Mouse (Mus musculus) G1E (cell line): ENCODE measurements around the gene Itga9. TPM values are rescaled to one million over a fixed set of nuclear protein-coding genes. Genes with fewer than 3 reads are reported as not detected.

Experiments
- ATAC-seq: 2 replicates; pipeline ENCODE4 v1.8.0; 2016; ENCODE audit warnings: mild to moderate bottlenecking; ENCODE audit not compliant: insufficient number of reproducible peaks, poor library complexity, low FRiP score, severe bottlenecking; ENCODE audit errors: extremely low read depth
- DNase-seq: peaks from one replicate; pipeline ENCODE4 v3.0.0; 2012; ENCODE audit warnings: low spot score
- H3K27me3 ChIP-seq: 2 replicates; pipeline ENCODE4 v1.6.1; 2012; ENCODE audit warnings: mild to moderate bottlenecking, low read length, inconsistent platforms; ENCODE audit not compliant: insufficient read depth
- H3K36me3 ChIP-seq: replicated peaks from 2 replicates; pipeline ENCODE3; 2012; ENCODE audit warnings: mild to moderate bottlenecking, inconsistent platforms
- H3K4me1 ChIP-seq: 2 replicates; pipeline ENCODE4 v1.6.1; 2012; ENCODE audit warnings: low read depth, low read length, inconsistent platforms, mixed read lengths; ENCODE audit not compliant: insufficient read depth
- H3K4me3 ChIP-seq: 2 replicates; pipeline ENCODE4 v1.5.1; 2012; ENCODE audit warnings: low read depth, mild to moderate bottlenecking, inconsistent platforms, low read length, moderate library complexity, mixed read lengths
- H3K9me3 ChIP-seq: replicated peaks from 2 replicates; pipeline ENCODE4 v1.6.1; 2012; ENCODE audit warnings: inconsistent platforms
- CTCF ChIP-seq: IDR thresholded peaks from 2 replicates; pipeline ENCODE4 v1.5.1; 2012; ENCODE audit warnings: low read depth, low read length, inconsistent platforms, mixed read lengths
- GATA1 ChIP-seq: IDR thresholded peaks from 2 replicates; pipeline ENCODE4 v1.6.1; 2012; ENCODE audit warnings: borderline replicate concordance, low read length, inconsistent platforms, mixed read lengths
- GATA2 ChIP-seq: IDR thresholded peaks from 2 replicates; pipeline ENCODE4 v1.6.1; 2012; ENCODE audit warnings: low read depth, low read length, inconsistent platforms, borderline replicate concordance
- POLR2AphosphoS5 ChIP-seq: IDR thresholded peaks from 2 replicates; pipeline ENCODE4 v1.6.1; 2012; ENCODE audit warnings: low read depth, low read length, inconsistent platforms; ENCODE audit not compliant: insufficient replicate concordance
- TAL1 ChIP-seq: conservative IDR thresholded peaks from 2 replicates; pipeline ENCODE4 v1.6.1; 2012; ENCODE audit warnings: low read depth, low read length, inconsistent platforms, mixed read lengths
- polyA plus RNA-seq: library from polyadenylated mRNA; stranded (reverse); fragments of >175 nt; gene quantifications from 2 replicates; pipeline ENCODE4 v1.2.3, GENCODE M21; 2012
- total RNA-seq, 2 experiments: library from RNA; stranded (forward) in 1 of 2; stranded (reverse) in 1 of 2; fragments of 200-1000 nt in 1 of 2; fragments of >200 nt in 1 of 2; fragmentation: Nextera tagmentation in 1 of 2; gene quantifications; 2 replicates each; pipeline ENCODE4 v1.2.3; 2014 to 2017

The Itga9 gene
- total and polyA plus RNA-seq, 3 experiments: 0.11 TPM; not detected in 2

GRCm38 (mm10) chr9:118887201-118887600 lies 280.7 kb downstream of the Itga9 start:
- H3K36me3 ChIP-seq: no peaks in the 10 kb centered on the region
- peaks cover 78% of the 10 kb centered on the region for H3K9me3 ChIP-seq
- H3K4me1 ChIP-seq: no peaks in the 10 kb centered on the region
- no peaks in the 10 kb centered on the region for H3K27me3 ChIP-seq
- no peak overlapping the region for H3K4me3 ChIP-seq
- TF ChIP-seq CTCF (no peak), GATA1 (no peak), GATA2 (no peak), TAL1 (no peak), POLR2AphosphoS5 (no peak)
- ATAC-seq: no peak
- DNase-seq: no peak

GRCm38 (mm10) chr9:118887734-118888133 lies 281.2 kb downstream of the Itga9 start:
- DNase-seq (no peak), ATAC-seq (no peak)
- H3K4me1 ChIP-seq: no peaks in the 10 kb centered on the region
- H3K36me3 ChIP-seq: no peaks in the 10 kb centered on the region
- TF ChIP-seq TAL1: no peak
- TF ChIP-seq CTCF: no peak
- TF ChIP-seq GATA2: no peak
- no peak for TF ChIP-seq POLR2AphosphoS5
- no peak for TF ChIP-seq GATA1
- peaks cover 77% of the 10 kb centered on the region for H3K9me3 ChIP-seq
- no peak overlapping the region for H3K4me3 ChIP-seq
- no peaks in the 10 kb centered on the region for H3K27me3 ChIP-seq

GRCm38 (mm10) chr9:118890149-118890548 lies 283.7 kb downstream of the Itga9 start:
- Histone ChIP-seq H3K4me3 (no peak overlapping the region), H3K36me3 (no peaks in the 10 kb centered on the region), H3K9me3 (peaks cover 72% of the 10 kb centered on the region), H3K4me1 (no peaks in the 10 kb centered on the region), H3K27me3 (no peaks in the 10 kb centered on the region)
- TF ChIP-seq CTCF (no peak), GATA2 (no peak), POLR2AphosphoS5 (no peak), TAL1 (no peak), GATA1 (no peak)
- ATAC-seq (no peak), DNase-seq (no peak)

GRCm38 (mm10) chr9:118890645-118891044 lies 284.2 kb downstream of the Itga9 start:
- Histone ChIP-seq H3K36me3 (no peaks in the 10 kb centered on the region), H3K9me3 (peaks cover 72% of the 10 kb centered on the region), H3K4me3 (no peak overlapping the region), H3K4me1 (no peaks in the 10 kb centered on the region), H3K27me3 (no peaks in the 10 kb centered on the region)
- DNase-seq: no peak
- TF ChIP-seq CTCF: no peak
- no peak for TF ChIP-seq GATA1
- no peak for TF ChIP-seq TAL1
- TF ChIP-seq POLR2AphosphoS5: no peak
- TF ChIP-seq GATA2: no peak
- no peak for ATAC-seq

GRCm38 (mm10) chr9:118891068-118891467 lies 284.6 kb downstream of the Itga9 start:
- H3K4me1 ChIP-seq: no peaks in the 10 kb centered on the region
- no peaks in the 10 kb centered on the region for H3K27me3 ChIP-seq
- ATAC-seq: no peak
- TF ChIP-seq CTCF (no peak), TAL1 (no peak), GATA1 (no peak), GATA2 (no peak), POLR2AphosphoS5 (no peak)
- H3K4me3 ChIP-seq: no peak overlapping the region
- peaks cover 69% of the 10 kb centered on the region for H3K9me3 ChIP-seq
- DNase-seq: no peak
- no peaks in the 10 kb centered on the region for H3K36me3 ChIP-seq

GRCm38 (mm10) chr9:118891593-118891992 lies 285.1 kb downstream of the Itga9 start:
- Histone ChIP-seq H3K27me3 (no peaks in the 10 kb centered on the region), H3K4me1 (no peaks in the 10 kb centered on the region), H3K9me3 (peaks cover 68% of the 10 kb centered on the region), H3K36me3 (no peaks in the 10 kb centered on the region), H3K4me3 (no peak overlapping the region)
- no peak for DNase-seq
- ATAC-seq: no peak
- TF ChIP-seq CTCF: no peak
- TF ChIP-seq GATA2: no peak
- TF ChIP-seq GATA1: no peak
- no peak for TF ChIP-seq TAL1
- TF ChIP-seq POLR2AphosphoS5: no peak

GRCm38 (mm10) chr9:118895101-118895500 lies 288.6 kb downstream of the Itga9 start:
- TF ChIP-seq GATA1: no peak
- TF ChIP-seq CTCF: no peak
- H3K4me3 ChIP-seq: no peak overlapping the region
- DNase-seq (no peak), ATAC-seq (no peak)
- no peaks in the 10 kb centered on the region for H3K36me3 ChIP-seq
- H3K4me1 ChIP-seq: no peaks in the 10 kb centered on the region
- H3K9me3 ChIP-seq: peaks cover 69% of the 10 kb centered on the region
- H3K27me3 ChIP-seq: no peaks in the 10 kb centered on the region
